Mouse (Mus musculus): ENCODE results near the gene Ctbp2. TPM values are rescaled to one million over a fixed set of nuclear protein-coding genes. Genes with fewer than 3 reads are reported as not detected.

The Ctbp2 gene
- polyA plus RNA-seq, 1 experiment from 2014 or later = 123 TPM

GRCm38 (mm10) chr7:133067321-133067841 lies 56.8 kb downstream of the Ctbp2 start:
- WGBS = 53% methylated on average over 7 of the region's 7 CpGs
- Histone ChIP-seq H3K36me3 (peaks cover 67% of the 10 kb centered on the region), H3K4me3 (no peak overlapping the region), H3K9me3 (no peaks in the 10 kb centered on the region), H3K27ac (peak overlapping the region; percentile 72; the same call in 1 of the 2 replicates), H3K27me3 (ENCODE audit: insufficient read depth, poor library complexity, severe bottlenecking) (no peaks in the 10 kb centered on the region), H3K4me1 (replicated peaks) (peaks cover 58% of the 10 kb centered on the region)
- no peak for DNase-seq (ENCODE audit: low spot score)

DNA sequence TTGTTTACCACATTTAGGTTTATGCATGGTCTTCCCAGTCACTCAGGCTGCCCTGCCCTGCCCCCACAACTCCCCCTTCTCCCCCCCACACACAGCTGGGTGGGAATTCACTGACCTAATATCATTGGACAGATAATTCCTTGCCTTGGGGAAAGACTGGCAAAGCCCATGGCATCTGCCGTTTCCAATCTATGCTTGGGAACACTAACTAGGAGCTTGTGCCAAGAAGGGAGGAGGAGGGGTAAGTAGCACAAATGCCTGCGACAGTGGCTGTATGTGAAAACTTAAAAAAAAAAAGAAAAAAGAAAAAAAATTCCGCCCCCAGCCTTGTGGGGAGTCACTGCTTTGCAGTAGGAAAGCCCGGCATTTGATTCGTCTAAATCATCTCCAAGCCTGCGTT lies 57.4 kb downstream of the Ctbp2 start:
- H3K4me1 ChIP-seq (replicated peaks) = peaks cover 52% of the 10 kb centered on the region
- 57% methylated on average over 6 of the region's 6 CpGs for WGBS
- H3K27me3 ChIP-seq (ENCODE audit: insufficient read depth, poor library complexity, severe bottlenecking) = no peaks in the 10 kb centered on the region
- DNase-seq (ENCODE audit: low spot score) = no peak
- H3K27ac ChIP-seq = no peak overlapping the region
- H3K9me3 ChIP-seq = no peaks in the 10 kb centered on the region
- H3K4me3 ChIP-seq = no peak overlapping the region
- H3K36me3 ChIP-seq = peaks cover 67% of the 10 kb centered on the region

- no peak for DNase-seq (ENCODE audit: low spot score)
- no peak overlapping the region for H3K27ac ChIP-seq
- peaks cover 56% of the 10 kb centered on the region for H3K36me3 ChIP-seq
- no peaks in the 10 kb centered on the region for H3K27me3 ChIP-seq (ENCODE audit: insufficient read depth, poor library complexity, severe bottlenecking)
- WGBS = 89% methylated on average over 3 of the region's 3 CpGs
- H3K4me3 ChIP-seq = no peak overlapping the region
- no peaks in the 10 kb centered on the region for H3K9me3 ChIP-seq
- peaks cover 37% of the 10 kb centered on the region for H3K4me1 ChIP-seq (replicated peaks)
Observed at GRCm38 (mm10) chr7:133062055-133062454, 62.1 kb downstream of the Ctbp2 start.

DNA sequence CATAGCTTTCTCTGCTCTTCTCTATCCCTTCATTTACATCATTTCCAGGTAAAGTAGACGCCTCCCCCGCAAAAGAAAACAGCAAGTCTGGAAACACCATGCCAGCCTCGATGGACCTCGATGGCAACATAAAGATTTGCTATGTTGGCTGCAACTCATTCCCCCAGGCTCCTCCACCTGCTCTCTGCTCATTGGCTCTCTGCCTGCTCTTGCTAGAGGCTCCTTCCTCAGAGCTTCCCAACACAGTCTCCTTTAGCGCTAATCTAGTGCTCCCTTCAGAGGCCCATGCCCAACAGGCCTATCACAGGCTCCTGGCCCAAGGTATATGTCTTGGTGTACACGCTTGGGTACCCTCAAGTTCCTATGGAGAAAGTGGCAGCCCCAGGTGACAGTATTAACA lies 64.0 kb downstream of the Ctbp2 start:
- no peak for DNase-seq (ENCODE audit: low spot score)
- Histone ChIP-seq H3K9me3 (no peaks in the 10 kb centered on the region), H3K27ac (no peak overlapping the region), H3K36me3 (peaks cover 61% of the 10 kb centered on the region), H3K4me1 (replicated peaks) (peaks cover 29% of the 10 kb centered on the region), H3K4me3 (no peak overlapping the region), H3K27me3 (ENCODE audit: insufficient read depth, poor library complexity, severe bottlenecking) (no peaks in the 10 kb centered on the region)
- 93% methylated on average over 6 of the region's 6 CpGs for WGBS

DNA sequence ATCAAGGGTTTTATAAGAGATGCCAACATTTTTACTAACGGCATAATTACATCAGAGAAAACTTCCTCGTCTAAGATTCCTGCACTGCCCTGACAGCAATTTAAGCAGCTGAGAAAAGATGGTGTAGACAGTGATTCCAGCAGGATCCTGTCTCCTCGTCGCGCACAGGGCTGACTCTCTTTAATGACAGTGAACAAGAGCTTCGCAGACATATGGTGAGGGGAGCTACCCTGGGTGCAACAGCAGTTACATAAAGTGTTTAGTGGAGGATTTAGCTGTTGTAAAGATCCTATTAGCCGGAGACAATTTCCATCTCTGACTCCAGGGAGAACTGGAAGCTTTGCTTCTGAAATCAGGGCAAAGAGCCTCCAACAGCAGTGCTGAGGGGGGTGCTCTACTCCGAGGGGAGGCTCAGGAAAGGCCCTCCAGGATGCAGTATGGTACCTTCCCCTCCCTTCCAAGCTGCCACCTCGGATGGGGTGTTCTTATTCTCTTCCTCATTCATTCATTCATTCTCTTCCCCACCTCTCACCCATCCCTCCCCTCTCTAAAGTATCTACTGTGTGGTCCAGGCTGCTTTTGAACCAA lies 64.5 kb downstream of the Ctbp2 start:
- Histone ChIP-seq H3K27ac (no peak overlapping the region), H3K9me3 (no peaks in the 10 kb centered on the region), H3K36me3 (peaks cover 61% of the 10 kb centered on the region), H3K4me3 (no peak overlapping the region), H3K4me1 (replicated peaks) (peaks cover 29% of the 10 kb centered on the region), H3K27me3 (ENCODE audit: insufficient read depth, poor library complexity, severe bottlenecking) (no peaks in the 10 kb centered on the region)
- DNase-seq (ENCODE audit: low spot score) = no peak
- WGBS = 84% methylated on average over 9 of the region's 9 CpGs

DNA sequence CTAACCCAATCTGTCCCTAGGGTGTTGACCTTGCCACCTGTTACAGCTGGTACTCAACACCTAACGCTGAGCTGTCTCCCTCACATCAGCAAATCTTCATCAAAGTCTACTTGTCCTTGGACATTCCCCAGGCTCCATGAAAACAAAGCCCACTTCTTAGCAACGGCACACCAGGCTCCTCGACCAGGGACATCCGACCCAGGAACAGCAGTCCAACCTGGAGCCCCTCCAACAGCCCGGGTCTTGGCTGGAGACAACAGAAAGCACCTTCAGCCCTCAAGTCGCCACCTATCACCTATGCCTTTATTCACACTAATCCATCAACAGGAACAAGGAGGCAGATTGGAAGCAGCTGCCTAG lies 65.0 kb downstream of the Ctbp2 start:
- Histone ChIP-seq H3K27ac (0 out of 2 replicates have a peak overlapping the region, but pooled peaks have one; percentile 18), H3K4me3 (no peak overlapping the region), H3K36me3 (peaks cover 59% of the 10 kb centered on the region)

GRCm38 (mm10) chr7:133058496-133059149 lies 65.5 kb downstream of the Ctbp2 start:
- H3K36me3 ChIP-seq = peaks cover 60% of the 10 kb centered on the region

More for the DNA sequence above, 65.0 kb downstream of the Ctbp2 start:
- peaks cover 29% of the 10 kb centered on the region for H3K4me1 ChIP-seq (replicated peaks)
- no peak for DNase-seq (ENCODE audit: low spot score)
- H3K9me3 ChIP-seq = no peaks in the 10 kb centered on the region
- 85% methylated on average over 6 of the region's 6 CpGs for WGBS
- H3K27me3 ChIP-seq (ENCODE audit: insufficient read depth, poor library complexity, severe bottlenecking) = no peaks in the 10 kb centered on the region

GRCm38 (mm10) chr7:133056924-133057323 lies 67.2 kb downstream of the Ctbp2 start:
- H3K27me3 ChIP-seq (ENCODE audit: insufficient read depth, poor library complexity, severe bottlenecking) = no peaks in the 10 kb centered on the region
- peaks cover 74% of the 10 kb centered on the region for H3K36me3 ChIP-seq
- no peak for DNase-seq (ENCODE audit: low spot score)
- H3K9me3 ChIP-seq = no peaks in the 10 kb centered on the region
- no peak overlapping the region for H3K27ac ChIP-seq
- 89% methylated on average over 8 of the region's 8 CpGs for WGBS
- peaks cover 29% of the 10 kb centered on the region for H3K4me1 ChIP-seq (replicated peaks)
- no peak overlapping the region for H3K4me3 ChIP-seq

More at GRCm38 (mm10) chr7:133058496-133059149, 65.5 kb downstream of the Ctbp2 start:
- Histone ChIP-seq H3K9me3 (no peaks in the 10 kb centered on the region), H3K4me3 (no peak overlapping the region), H3K4me1 (replicated peaks) (peaks cover 29% of the 10 kb centered on the region), H3K27me3 (ENCODE audit: insufficient read depth, poor library complexity, severe bottlenecking) (no peaks in the 10 kb centered on the region), H3K27ac (0 out of 2 replicates have a peak overlapping the region, but pooled peaks have one; percentile 18)
- 92% methylated on average over 12 of the region's 12 CpGs for WGBS
- no peak for DNase-seq (ENCODE audit: low spot score)

- Histone ChIP-seq H3K4me3 (no peak overlapping the region), H3K4me1 (replicated peaks) (peaks cover 19% of the 10 kb centered on the region), H3K36me3 (peaks cover 91% of the 10 kb centered on the region), H3K27me3 (ENCODE audit: insufficient read depth, poor library complexity, severe bottlenecking) (no peaks in the 10 kb centered on the region), H3K27ac (no peak overlapping the region), H3K9me3 (no peaks in the 10 kb centered on the region)
- 87% methylated on average over 5 of the region's 5 CpGs for WGBS
- DNase-seq (ENCODE audit: low spot score) = no peak
Observed at GRCm38 (mm10) chr7:133054486-133054885, 69.7 kb downstream of the Ctbp2 start.

GRCm38 (mm10) chr7:133053757-133054156 lies 70.4 kb downstream of the Ctbp2 start:
- Histone ChIP-seq H3K4me1 (replicated peaks) (peaks cover 16% of the 10 kb centered on the region; the same call in 1 of the 2 replicates), H3K4me3 (no peak overlapping the region), H3K36me3 (peaks cover 86% of the 10 kb centered on the region), H3K27me3 (ENCODE audit: insufficient read depth, poor library complexity, severe bottlenecking) (no peaks in the 10 kb centered on the region), H3K9me3 (no peaks in the 10 kb centered on the region), H3K27ac (no peak overlapping the region)
- DNase-seq (ENCODE audit: low spot score) = no peak
- 83% methylated on average over 9 of the region's 9 CpGs for WGBS

DNA sequence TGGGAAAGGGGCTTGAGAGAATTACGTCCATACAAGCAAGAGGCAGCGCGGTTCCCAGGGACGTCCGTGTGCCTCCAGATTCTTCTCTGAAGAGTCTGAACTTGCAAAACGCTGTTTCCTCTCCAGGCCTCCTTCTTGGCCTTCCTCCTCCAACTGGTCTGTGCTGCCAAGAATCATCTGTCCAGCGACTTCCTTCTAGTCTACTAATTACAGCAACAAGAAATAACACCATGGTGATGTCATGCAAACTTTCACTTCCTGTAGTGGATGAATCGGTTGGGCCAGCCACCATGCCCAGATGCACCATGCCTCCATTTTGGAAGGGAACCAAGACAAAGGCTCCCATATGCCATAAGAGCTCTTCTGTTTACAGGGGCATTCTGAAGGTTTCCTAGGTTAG lies 71.3 kb downstream of the Ctbp2 start:
- no peaks in the 10 kb centered on the region for H3K9me3 ChIP-seq
- WGBS = 85% methylated on average over 8 of the region's 8 CpGs

DNA sequence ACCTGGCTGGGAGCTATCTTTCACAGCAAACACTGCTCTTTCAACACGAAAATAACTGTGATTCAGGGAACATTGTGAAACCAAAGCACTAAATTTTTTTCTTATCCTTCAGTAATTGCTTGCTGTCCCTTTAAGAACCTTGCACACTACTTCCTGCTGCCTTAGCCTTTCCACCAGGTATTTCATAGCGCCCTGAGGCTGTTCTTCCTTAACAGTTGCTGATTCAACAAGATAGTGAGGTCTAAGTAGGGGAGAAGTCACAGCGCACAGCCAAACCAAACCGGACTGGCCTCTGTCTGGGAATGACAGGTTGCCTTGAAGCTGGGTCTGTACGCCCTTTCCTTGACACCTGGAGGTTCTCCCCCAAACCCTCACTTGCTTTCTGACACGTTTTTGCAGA lies 73.5 kb downstream of the Ctbp2 start:
- H3K4me1 ChIP-seq (replicated peaks) = peaks cover 17% of the 10 kb centered on the region
- H3K27me3 ChIP-seq (ENCODE audit: insufficient read depth, poor library complexity, severe bottlenecking) = no peaks in the 10 kb centered on the region
- peaks cover 71% of the 10 kb centered on the region for H3K36me3 ChIP-seq
- 86% methylated on average over 6 of the region's 6 CpGs for WGBS
- no peak overlapping the region for H3K4me3 ChIP-seq
- DNase-seq (ENCODE audit: low spot score) = no peak
- H3K27ac ChIP-seq = no peak overlapping the region
- H3K9me3 ChIP-seq = no peaks in the 10 kb centered on the region

More for the DNA sequence above, 71.3 kb downstream of the Ctbp2 start:
- DNase-seq (ENCODE audit: low spot score) = no peak
- Histone ChIP-seq H3K27ac (no peak overlapping the region), H3K36me3 (peaks cover 77% of the 10 kb centered on the region), H3K27me3 (ENCODE audit: insufficient read depth, poor library complexity, severe bottlenecking) (no peaks in the 10 kb centered on the region), H3K4me1 (replicated peaks) (peaks cover 14% of the 10 kb centered on the region; the same call in 1 of the 2 replicates), H3K4me3 (no peak overlapping the region)

DNA sequence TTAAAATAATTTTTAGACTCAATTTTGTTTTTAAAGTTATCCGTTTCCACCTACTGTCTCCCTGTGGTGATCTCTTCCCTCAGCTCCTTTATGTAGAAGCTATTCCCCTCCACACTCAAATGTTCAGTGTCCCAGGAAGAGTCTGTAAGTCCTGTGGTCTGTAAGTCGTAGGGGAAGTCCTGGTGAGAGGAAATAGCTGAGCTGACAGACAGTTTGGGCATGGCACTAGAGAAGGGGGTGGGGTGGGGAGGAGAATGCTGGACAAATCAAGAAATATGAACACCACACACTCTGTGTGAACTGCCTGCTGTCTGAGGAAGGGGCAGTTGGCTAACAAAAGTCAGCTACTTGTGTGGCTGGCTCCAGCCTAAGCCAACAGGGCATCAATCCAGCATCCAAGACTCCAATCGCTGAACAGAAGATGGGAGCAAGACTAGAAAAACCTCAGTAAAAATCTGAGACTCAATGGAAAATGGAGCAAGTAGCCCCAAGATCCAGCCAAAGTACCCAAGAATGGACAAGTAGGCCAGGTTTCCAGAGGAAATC lies 76.0 kb downstream of the Ctbp2 start:
- Histone ChIP-seq H3K36me3 (peaks cover 62% of the 10 kb centered on the region), H3K27me3 (ENCODE audit: insufficient read depth, poor library complexity, severe bottlenecking) (no peaks in the 10 kb centered on the region), H3K4me3 (no peak overlapping the region), H3K27ac (no peak overlapping the region), H3K9me3 (no peaks in the 10 kb centered on the region), H3K4me1 (replicated peaks) (peaks cover 17% of the 10 kb centered on the region)
- no peak for DNase-seq (ENCODE audit: low spot score)
- WGBS = 83% methylated on average over 3 of the region's 3 CpGs

All from hindbrain, embryonic 10.5 days (tissue).